Mouse (Mus musculus): Measurements from ENCODE around the gene Ank3.

GRCm38 (mm10) chr10:69919746-69920145 lies 521.2 kb downstream of the Ank3 start:
- TF ChIP-seq CTCF (IDR thresholded peaks at IDR 0.05; ENCODE audit: low read depth, low read length), result no peak
- TF ChIP-seq POLR2A (IDR thresholded peaks at IDR 0.05; ENCODE audit: extremely low read depth, insufficient read depth, low read length), result no peak

Data from liver, adult 2 months (tissue).